Mouse (Mus musculus) midbrain, embryonic 10.5 days (tissue): ENCODE measurements around the gene Ncor2. TPM values are rescaled to one million over a fixed set of nuclear protein-coding genes. Genes with fewer than 3 reads are reported as not detected.

Experiments
- DNase-seq: peaks from one replicate; pipeline ENCODE4 v3.0.0-alpha.2; 2017; ENCODE audit warnings: low spot score
- H3K27ac ChIP-seq: fragments of 300-500 bp; sonication (generic); replicated peaks from 2 replicates; pipeline ENCODE4 v1.5.1; 2016; ENCODE audit warnings: mild to moderate bottlenecking
- H3K27me3 ChIP-seq: fragments of 300-500 bp; sonication (generic); 2 replicates; pipeline ENCODE4 v1.6.1; 2016; ENCODE audit warnings: low read depth, mild to moderate bottlenecking; ENCODE audit not compliant: poor library complexity, severe bottlenecking
- H3K36me3 ChIP-seq: fragments of 300-500 bp; sonication (generic); 2 replicates; pipeline ENCODE4 v1.6.1; 2016; ENCODE audit warnings: mild to moderate bottlenecking, moderate library complexity
- H3K4me1 ChIP-seq: fragments of 300-500 bp; sonication (generic); 2 replicates; pipeline ENCODE4 v1.6.1; 2016
- H3K4me3 ChIP-seq: fragments of 300-500 bp; sonication (generic); 2 replicates; pipeline ENCODE4 v1.5.1; 2016; ENCODE audit warnings: mild to moderate bottlenecking, moderate library complexity
- H3K9me3 ChIP-seq: fragments of 300-500 bp; sonication (generic); replicated peaks from 2 replicates; pipeline ENCODE4 v1.6.1; 2016; ENCODE audit warnings: mild to moderate bottlenecking
- WGBS: fragments of 180-500 bp; shearing (Covaris S2); methylation state at CpG from one replicate; pipeline ENCODE4 v1.1.7; 2016; 5-methylcytosine and 5-hydroxymethylcytosine counted together
- polyA plus RNA-seq: library from polyadenylated mRNA; unstranded; fragments of >200 nt; fragmentation: Nextera tagmentation; extraction: Ambion mirVana; gene quantifications from 2 replicates; pipeline ENCODE4 v1.2.1, GENCODE M21; 2016

Gene Ncor2
- polyA plus RNA-seq, 1 experiment from 2014 or later = 16.2 TPM

GRCm38 (mm10) chr5:125081318-125082101 is 97.5 kb downstream of the Ncor2 start:
- DNase-seq = no peak
- peaks cover 8% of the 10 kb centered on the region for H3K4me1 ChIP-seq
- no peaks in the 10 kb centered on the region for H3K27me3 ChIP-seq
- H3K9me3 ChIP-seq = no peaks in the 10 kb centered on the region
- 80% methylated on average over 21 of the region's 21 CpGs for WGBS
- H3K4me3 ChIP-seq = no peak overlapping the region
- H3K27ac ChIP-seq = 0 out of 2 replicates have a peak overlapping the region, but pooled peaks have one; percentile 14
- peaks cover 100% of the 10 kb centered on the region for H3K36me3 ChIP-seq

GRCm38 (mm10) chr5:125080787-125081317 is 98.2 kb downstream of the Ncor2 start:
- no peak overlapping the region for H3K4me3 ChIP-seq
- H3K27me3 ChIP-seq = no peaks in the 10 kb centered on the region
- peaks cover 8% of the 10 kb centered on the region for H3K4me1 ChIP-seq
- 97% methylated on average over 10 of the region's 10 CpGs for WGBS
- no peak for DNase-seq
- H3K27ac ChIP-seq = no peak overlapping the region
- H3K36me3 ChIP-seq = peaks cover 100% of the 10 kb centered on the region
- no peaks in the 10 kb centered on the region for H3K9me3 ChIP-seq

- peaks cover 100% of the 10 kb centered on the region for H3K36me3 ChIP-seq
- peaks cover 8% of the 10 kb centered on the region for H3K4me1 ChIP-seq
- DNase-seq = no peak
- WGBS = 93% methylated on average over 4 of the region's 4 CpGs
- no peak overlapping the region for H3K27ac ChIP-seq
- no peaks in the 10 kb centered on the region for H3K9me3 ChIP-seq
- no peaks in the 10 kb centered on the region for H3K27me3 ChIP-seq
- H3K4me3 ChIP-seq = no peak overlapping the region
These were observed 98.7 kb downstream of the Ncor2 start for GRCm38 (mm10) chr5:125080352-125080751.

- WGBS = 87% methylated on average over 5 of the region's 5 CpGs
- no peak overlapping the region for H3K4me3 ChIP-seq
- no peaks in the 10 kb centered on the region for H3K9me3 ChIP-seq
- peaks cover 21% of the 10 kb centered on the region for H3K4me1 ChIP-seq
- no peak for DNase-seq
- H3K27ac ChIP-seq = no peak overlapping the region
- no peaks in the 10 kb centered on the region for H3K27me3 ChIP-seq
- H3K36me3 ChIP-seq = peaks cover 100% of the 10 kb centered on the region
These were observed 100.8 kb downstream of the Ncor2 start for GRCm38 (mm10) chr5:125078220-125078619.

- Histone ChIP-seq H3K27me3 (no peaks in the 10 kb centered on the region), H3K27ac (no peak overlapping the region), H3K4me3 (no peak overlapping the region), H3K4me1 (peaks cover 17% of the 10 kb centered on the region; the same call in 1 of the 2 replicates), H3K9me3 (no peaks in the 10 kb centered on the region), H3K36me3 (peaks cover 99% of the 10 kb centered on the region)
- 85% methylated on average over 9 of the region's 9 CpGs for WGBS
- DNase-seq = no peak
These were observed 102.8 kb downstream of the Ncor2 start for GRCm38 (mm10) chr5:125076183-125076582.

- Histone ChIP-seq H3K9me3 (no peaks in the 10 kb centered on the region), H3K4me3 (no peak overlapping the region), H3K4me1 (peaks cover 22% of the 10 kb centered on the region), H3K27ac (0 out of 2 replicates have a peak overlapping the region, but pooled peaks have one; percentile 7), H3K36me3 (peaks cover 91% of the 10 kb centered on the region), H3K27me3 (no peaks in the 10 kb centered on the region)
- no peak for DNase-seq
- WGBS = 77% methylated on average over 10 of the region's 10 CpGs
These were observed 104.3 kb downstream of the Ncor2 start for GRCm38 (mm10) chr5:125074571-125075171.

- Histone ChIP-seq H3K27me3 (no peaks in the 10 kb centered on the region), H3K4me1 (peaks cover 30% of the 10 kb centered on the region), H3K27ac (peak overlapping the region; percentile 7; the same call in 1 of the 2 replicates), H3K36me3 (peaks cover 91% of the 10 kb centered on the region), H3K9me3 (no peaks in the 10 kb centered on the region), H3K4me3 (no peak overlapping the region)
- 90% methylated on average over 8 of the region's 8 CpGs for WGBS
- no peak for DNase-seq
These were observed 105.1 kb downstream of the Ncor2 start for GRCm38 (mm10) chr5:125073896-125074295.

GRCm38 (mm10) chr5:125073335-125073734 is 105.7 kb downstream of the Ncor2 start:
- H3K4me1 ChIP-seq = peaks cover 36% of the 10 kb centered on the region
- no peaks in the 10 kb centered on the region for H3K27me3 ChIP-seq
- H3K4me3 ChIP-seq = no peak overlapping the region
- WGBS = 92% methylated on average over 4 of the region's 4 CpGs
- H3K9me3 ChIP-seq = no peaks in the 10 kb centered on the region
- peak overlapping the region; percentile 7; the same call in 1 of the 2 replicates for H3K27ac ChIP-seq
- no peak for DNase-seq
- peaks cover 91% of the 10 kb centered on the region for H3K36me3 ChIP-seq

- no peak for DNase-seq
- peaks cover 91% of the 10 kb centered on the region for H3K36me3 ChIP-seq
- no peaks in the 10 kb centered on the region for H3K27me3 ChIP-seq
These were observed 106.6 kb downstream of the Ncor2 start for GRCm38 (mm10) chr5:125072425-125072824.

GRCm38 (mm10) chr5:125071919-125072318 is 107.1 kb downstream of the Ncor2 start:
- H3K36me3 ChIP-seq = peaks cover 91% of the 10 kb centered on the region
- DNase-seq = no peak
- WGBS = 78% methylated on average over 4 of the region's 4 CpGs
- H3K27ac ChIP-seq = no peak overlapping the region
- H3K27me3 ChIP-seq = no peaks in the 10 kb centered on the region
- no peak overlapping the region for H3K4me3 ChIP-seq
- no peaks in the 10 kb centered on the region for H3K9me3 ChIP-seq
- H3K4me1 ChIP-seq = peaks cover 37% of the 10 kb centered on the region

More at GRCm38 (mm10) chr5:125072425-125072824, 106.6 kb downstream of the Ncor2 start:
- H3K27ac ChIP-seq = no peak overlapping the region
- H3K4me3 ChIP-seq = no peak overlapping the region
- peaks cover 37% of the 10 kb centered on the region for H3K4me1 ChIP-seq
- H3K9me3 ChIP-seq = no peaks in the 10 kb centered on the region
- 94% methylated on average over 7 of the region's 7 CpGs for WGBS

GRCm38 (mm10) chr5:125070399-125070798 is 108.6 kb downstream of the Ncor2 start:
- peaks cover 91% of the 10 kb centered on the region for H3K36me3 ChIP-seq
- WGBS = 78% methylated on average over 2 of the region's 2 CpGs
- H3K27ac ChIP-seq = no peak overlapping the region
- H3K27me3 ChIP-seq = no peaks in the 10 kb centered on the region
- no peak for DNase-seq
- peaks cover 37% of the 10 kb centered on the region for H3K4me1 ChIP-seq
- H3K4me3 ChIP-seq = no peak overlapping the region
- H3K9me3 ChIP-seq = no peaks in the 10 kb centered on the region

GRCm38 (mm10) chr5:125069916-125070315 is 109.1 kb downstream of the Ncor2 start:
- Histone ChIP-seq H3K27me3 (no peaks in the 10 kb centered on the region), H3K27ac (peak overlapping the region; percentile 42), H3K4me3 (no peak overlapping the region), H3K36me3 (peaks cover 91% of the 10 kb centered on the region), H3K9me3 (no peaks in the 10 kb centered on the region), H3K4me1 (peaks cover 35% of the 10 kb centered on the region)
- no peak for DNase-seq
- WGBS = 85% methylated on average over 5 of the region's 5 CpGs

GRCm38 (mm10) chr5:125069426-125069825 is 109.6 kb downstream of the Ncor2 start:
- no peak for DNase-seq
- H3K27me3 ChIP-seq = no peaks in the 10 kb centered on the region
- H3K9me3 ChIP-seq = no peaks in the 10 kb centered on the region
- H3K36me3 ChIP-seq = peaks cover 91% of the 10 kb centered on the region
- WGBS = 63% methylated on average over 5 of the region's 5 CpGs
- no peak overlapping the region for H3K4me3 ChIP-seq
- peak overlapping the region; percentile 42 for H3K27ac ChIP-seq
- peaks cover 31% of the 10 kb centered on the region for H3K4me1 ChIP-seq
